Mouse (Mus musculus): ENCODE results near the gene Kcnq1. TPM values are rescaled to one million over a fixed set of nuclear protein-coding genes. Genes with fewer than 3 reads are reported as not detected.

Gene Kcnq1
- total RNA-seq, 2 experiments from 2014 or later = not detected

DNA sequence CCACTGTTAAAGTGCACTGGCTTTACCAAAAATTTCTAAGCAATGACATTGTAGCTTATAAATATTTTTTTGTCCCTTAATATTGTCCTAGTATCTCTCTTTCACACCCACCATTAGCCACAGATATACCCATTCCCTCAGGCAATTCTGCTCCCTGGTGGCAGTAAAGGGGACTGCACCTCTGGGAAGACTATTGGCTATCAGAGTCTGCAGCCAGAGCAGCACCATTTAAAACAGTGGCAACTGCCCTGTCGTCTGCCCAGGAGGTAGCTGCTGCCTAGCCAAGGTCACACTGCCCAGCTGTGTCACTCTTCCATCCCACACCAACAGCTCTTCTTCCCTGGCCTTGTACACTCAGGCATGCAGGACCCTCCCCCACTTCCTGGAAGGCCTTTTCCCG, 19.8 kb upstream of the Kcnq1 start:
- ATAC-seq (replicated peaks; ENCODE audit: poor library complexity, severe bottlenecking) = peak; percentile 74

DNA sequence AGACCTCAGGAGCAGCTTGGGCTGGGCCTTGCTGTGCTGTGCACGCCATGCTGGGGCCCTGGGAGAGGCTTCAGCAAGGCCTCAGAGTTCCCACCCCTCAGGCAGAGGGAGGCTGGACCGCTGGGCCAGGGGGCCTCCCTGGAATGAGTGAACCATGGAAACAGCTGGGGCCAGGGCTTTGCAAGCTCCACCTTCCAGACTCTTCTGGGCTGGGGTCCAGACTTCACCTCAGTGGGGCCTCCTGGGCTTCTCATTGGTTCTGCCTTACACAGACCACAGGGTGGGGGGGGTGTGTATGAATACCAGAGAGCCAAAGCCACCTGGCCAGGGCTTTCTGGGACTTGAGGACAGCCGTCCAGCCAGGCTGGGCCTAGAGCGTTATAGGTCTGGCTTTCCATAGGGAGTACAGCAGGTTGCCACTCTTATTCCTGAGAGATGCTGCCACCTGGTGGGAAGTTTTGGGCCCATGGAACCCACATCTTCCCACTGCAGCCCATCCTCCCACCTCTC, 19.0 kb upstream of the Kcnq1 start:
- no peak for ATAC-seq (replicated peaks; ENCODE audit: poor library complexity, severe bottlenecking)

DNA sequence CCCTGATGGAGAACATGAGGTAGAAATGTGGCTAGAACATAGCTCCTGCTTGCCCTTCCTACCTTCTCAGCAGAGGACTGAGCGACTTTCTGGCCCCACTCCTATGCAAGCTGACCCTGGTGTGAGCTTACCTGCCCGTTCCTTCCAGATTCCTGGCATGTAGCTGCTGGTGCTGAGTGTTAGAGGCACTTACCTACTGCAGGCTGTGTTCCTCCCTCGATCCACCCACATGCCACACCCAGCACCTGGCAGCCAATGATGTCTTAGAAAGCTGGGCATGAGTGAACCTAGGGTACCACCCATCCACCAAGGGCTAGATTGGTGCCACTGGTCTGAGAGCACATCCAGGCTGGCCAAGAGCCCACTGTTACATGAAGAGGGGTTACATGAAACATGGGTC, 12.3 kb upstream of the Kcnq1 start:
- ATAC-seq (replicated peaks; ENCODE audit: poor library complexity, severe bottlenecking) = no peak

DNA sequence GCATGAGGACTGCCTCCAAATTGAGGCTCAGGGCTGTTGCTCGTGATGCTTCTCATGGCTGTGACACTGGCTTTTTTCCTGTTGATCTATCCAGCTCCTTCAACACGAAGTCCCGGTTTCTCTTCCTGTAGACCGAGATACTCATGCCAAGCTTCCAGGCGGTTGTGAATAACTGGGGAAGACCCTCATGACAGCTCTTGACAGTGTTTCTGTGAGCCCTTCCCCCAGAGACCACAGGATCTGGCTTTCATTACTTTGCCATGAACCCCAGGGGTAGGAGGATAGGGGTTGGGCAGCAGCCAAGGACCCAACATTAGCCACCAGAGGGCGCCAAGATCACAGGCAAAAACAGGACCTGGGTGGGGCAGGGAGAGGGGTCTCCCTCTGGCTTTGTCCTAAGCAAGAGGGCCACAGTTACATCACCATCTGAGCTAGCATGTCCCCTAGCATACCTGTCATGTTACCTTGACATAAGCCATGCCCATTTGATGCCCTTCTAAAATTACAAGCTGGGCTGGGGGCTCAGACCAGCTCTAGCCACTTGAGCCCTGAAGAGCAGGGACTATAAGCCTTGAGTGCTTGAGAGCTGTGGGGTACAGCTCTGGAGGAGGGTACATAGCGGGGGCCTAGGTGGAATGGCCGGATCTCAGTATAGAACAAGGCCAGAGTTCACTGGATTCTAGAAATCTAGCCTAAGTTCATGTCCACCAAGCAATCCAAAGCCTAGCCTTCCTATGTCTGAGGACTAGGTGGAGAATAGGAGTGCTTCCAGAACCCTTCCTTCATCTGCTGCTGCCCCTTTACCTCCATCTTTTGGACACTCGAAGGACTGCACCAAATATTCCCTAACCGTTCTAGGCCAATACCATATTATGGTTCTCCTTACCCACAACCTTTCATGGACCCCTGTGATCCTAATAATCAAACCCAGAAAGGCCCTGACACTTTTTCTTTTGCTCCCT, 11.3 kb upstream of the Kcnq1 start, which contains the start of gene Trpm5:
Gene Trpm5, minus strand, starts transcription at position 51 of the 962 bp plus-strand sequence.
- ATAC-seq (replicated peaks; ENCODE audit: poor library complexity, severe bottlenecking) = peak; percentile 57; the same call in 1 of the 2 replicates

DNA sequence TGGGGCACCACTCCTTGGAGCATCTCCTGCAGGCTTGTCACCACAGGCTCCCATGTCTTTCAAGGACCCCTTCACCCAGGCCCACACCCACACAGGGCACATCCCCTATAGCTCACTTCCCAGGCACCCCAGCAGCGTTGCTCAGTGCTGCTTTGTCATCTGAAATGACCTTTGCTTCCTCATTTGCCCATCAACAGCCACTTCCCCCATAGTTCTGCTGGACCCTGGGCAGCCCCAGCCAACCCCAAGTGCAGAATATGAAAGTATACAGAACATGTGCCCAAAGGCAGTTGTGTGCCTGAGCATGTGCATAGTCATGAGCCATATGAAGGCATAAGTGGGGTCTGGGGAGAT, 10.6 kb upstream of the Kcnq1 start:
- ATAC-seq (replicated peaks; ENCODE audit: poor library complexity, severe bottlenecking) = peak; percentile 73

DNA sequence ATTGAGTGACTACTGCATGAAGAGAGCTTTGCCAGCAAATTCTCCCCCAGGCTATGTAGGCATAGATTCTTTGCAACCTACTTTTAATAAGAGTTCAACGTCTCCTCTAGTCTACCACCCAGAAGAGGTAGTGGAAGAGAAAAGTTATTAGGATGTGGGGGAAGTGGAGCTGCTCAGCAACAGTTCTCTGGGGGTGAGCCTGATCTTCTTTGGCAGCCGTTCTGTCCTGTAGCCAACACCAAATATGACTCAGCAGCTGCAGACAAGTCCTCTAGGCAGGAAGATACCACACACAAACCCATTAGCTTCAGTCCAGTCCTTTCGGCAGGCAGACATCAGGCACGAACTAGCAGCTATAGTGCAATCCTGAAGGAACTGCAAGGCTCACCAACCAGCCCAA, 5.4 kb upstream of the Kcnq1 start:
- no peak for ATAC-seq (replicated peaks; ENCODE audit: poor library complexity, severe bottlenecking)

DNA sequence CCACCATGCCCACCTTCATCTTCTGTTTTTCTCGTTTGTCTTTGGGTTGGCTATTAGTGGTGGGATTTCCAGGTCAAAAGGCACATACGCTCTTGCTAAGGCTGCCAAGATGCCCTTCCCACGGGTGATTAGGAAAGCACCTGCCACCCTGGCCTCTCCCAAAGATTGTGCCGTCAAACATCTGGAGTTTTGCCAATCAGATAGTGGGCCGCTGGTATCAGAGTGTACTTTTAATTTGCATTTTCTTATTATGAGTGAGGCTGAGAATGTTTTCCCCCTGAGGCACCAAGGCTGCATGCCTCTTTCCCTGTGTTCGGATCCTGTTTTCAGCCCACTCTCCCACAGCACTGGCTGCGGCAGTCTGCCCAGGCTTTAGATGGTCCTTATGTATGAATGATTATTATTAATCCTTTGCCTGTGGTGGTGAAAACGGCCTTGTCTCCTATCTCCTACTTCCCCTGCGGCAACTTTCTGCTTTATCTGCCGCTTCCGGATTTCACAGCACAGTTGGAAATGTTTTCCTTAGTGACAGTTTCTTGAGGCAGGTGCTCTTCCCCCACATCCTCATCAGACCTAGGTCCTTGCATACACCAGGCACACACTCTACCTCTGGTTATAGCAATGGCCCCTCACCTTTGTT, 784 bp upstream of the Kcnq1 start:
- no peak for ATAC-seq (replicated peaks; ENCODE audit: poor library complexity, severe bottlenecking)

DNA sequence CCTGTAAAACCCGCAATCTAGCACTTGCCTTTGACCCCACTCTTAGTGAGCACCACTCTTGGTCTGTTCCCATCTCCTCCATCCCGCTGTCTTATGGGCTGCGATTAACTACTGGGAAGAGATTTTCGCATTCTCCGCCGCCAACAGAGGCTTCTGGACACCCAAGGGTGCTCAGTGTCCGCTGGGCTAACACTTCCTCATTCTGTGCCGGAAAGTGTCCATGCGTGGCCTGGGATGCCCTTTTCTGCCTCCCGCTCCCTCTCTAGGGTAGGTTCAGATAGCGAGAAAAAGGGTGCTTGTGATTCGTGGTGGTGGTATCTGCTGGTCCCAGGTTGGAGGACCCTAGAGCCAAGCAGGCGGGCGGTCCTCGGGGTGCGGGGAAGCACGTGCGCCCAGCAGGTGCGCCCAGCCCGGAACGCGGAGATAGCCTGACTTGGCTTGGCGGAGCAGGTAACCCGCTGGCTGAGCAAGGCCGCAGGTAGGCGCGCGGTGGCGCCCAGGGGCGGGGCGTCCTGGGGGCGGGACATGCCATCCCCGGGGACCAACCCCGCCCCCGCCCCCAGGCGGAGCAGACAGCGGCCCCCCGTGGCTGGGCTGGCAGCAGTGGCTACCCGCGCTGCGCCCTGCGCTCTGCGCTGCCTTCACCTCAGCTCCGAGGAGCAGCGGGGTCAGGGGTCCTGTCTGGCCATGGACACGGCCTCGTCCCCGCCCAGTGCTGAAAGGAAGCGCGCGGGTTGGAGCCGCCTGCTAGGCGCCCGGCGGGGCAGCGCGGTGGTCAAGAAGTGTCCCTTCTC, 707 bp downstream of the Kcnq1 start:
- ATAC-seq (replicated peaks; ENCODE audit: poor library complexity, severe bottlenecking) = peak; percentile 63

DNA sequence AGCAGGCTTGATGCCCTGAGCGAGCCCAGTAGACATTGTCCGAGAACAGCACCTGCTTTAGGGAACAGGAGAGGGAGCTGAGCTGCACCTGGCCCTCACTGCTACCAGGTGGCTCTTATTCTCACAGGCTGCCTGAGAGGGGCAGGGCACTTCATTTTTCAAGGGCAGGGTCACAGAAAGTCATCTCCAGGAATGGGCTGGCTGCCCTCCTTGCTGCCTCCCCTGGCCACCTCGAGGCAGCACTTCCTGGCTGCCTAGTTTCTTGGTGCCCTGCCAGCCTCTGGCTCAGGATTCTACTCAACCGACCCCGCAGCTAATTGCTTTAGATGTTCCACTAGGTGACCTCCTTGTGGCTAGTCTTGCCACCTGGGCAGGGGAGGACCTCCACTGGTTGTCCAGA, 2.0 kb downstream of the Kcnq1 start:
- no peak for ATAC-seq (replicated peaks; ENCODE audit: poor library complexity, severe bottlenecking)

DNA sequence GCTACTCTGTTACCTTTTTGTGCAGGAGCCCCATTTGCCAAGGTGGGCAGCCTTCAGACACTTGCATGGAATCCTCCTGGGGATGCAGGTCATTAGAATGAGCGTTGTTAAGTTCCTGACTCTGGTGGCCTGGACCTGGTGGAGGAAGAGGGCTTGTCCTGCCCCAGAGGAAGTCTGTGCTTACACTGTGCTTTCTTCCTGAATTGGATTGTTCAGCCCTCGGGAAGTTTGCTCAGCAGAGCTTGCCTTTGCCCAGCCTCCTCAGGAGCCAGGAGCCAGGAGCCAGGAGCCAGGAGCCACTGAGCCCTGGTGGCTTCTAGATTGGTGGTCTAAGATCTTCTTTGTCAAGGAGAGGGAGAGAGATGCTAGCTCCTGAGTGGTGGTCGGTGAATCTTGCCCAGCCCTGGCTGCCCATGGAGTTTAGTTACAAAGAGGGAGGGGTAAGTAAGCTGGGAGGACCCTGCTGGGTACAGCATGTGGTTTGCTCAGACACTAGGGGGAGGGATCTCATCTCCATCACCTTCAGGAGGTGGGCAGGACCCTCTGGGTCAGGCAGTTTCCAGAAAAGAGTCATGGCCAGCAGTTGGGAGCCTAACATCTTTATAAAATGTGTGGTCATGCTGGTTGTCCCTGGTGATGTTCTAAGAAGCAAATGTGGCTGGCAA, 3.0 kb downstream of the Kcnq1 start:
- no peak for ATAC-seq (replicated peaks; ENCODE audit: poor library complexity, severe bottlenecking)

DNA sequence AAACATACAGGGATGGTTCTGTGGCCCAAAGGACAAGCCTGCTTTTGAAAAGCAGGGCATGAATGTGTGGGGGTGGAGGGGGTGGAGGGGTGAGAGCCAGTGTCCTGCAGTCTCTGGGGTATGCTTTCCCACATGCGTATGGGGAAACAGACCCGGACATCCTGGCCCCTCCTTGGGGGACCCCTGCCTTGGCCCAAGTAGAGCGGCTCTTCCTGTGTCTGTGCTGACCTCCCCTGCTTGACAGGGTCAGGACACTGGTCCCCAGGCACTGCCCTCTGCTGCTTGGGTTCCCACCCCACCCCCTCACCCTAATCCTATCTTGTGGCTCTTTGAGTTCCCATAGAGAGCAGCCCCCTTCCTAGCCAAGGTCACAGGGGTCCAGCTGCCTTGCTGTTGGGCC, 3.5 kb downstream of the Kcnq1 start:
- ATAC-seq (replicated peaks; ENCODE audit: poor library complexity, severe bottlenecking) = no peak

DNA sequence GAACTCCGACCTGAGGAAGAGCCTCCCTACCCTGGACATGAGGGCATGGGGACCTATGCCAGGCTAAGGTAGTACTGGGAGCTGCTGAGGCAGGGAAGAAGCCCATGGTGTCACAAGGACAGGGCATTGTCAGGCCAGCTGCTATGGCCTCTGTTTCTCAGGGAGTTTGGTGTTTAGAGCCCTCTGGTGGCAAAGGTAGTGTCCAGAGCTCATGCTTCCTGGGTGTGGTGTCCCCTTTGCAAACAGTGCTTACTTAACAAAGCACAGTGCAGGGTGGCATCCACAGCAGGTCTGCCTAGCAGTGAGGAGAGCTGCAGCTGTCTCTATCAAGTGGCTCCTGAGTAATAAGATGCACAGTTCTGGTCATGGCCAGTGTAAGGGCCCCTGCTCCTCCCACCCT, 4.6 kb downstream of the Kcnq1 start:
- no peak for ATAC-seq (replicated peaks; ENCODE audit: poor library complexity, severe bottlenecking)

DNA sequence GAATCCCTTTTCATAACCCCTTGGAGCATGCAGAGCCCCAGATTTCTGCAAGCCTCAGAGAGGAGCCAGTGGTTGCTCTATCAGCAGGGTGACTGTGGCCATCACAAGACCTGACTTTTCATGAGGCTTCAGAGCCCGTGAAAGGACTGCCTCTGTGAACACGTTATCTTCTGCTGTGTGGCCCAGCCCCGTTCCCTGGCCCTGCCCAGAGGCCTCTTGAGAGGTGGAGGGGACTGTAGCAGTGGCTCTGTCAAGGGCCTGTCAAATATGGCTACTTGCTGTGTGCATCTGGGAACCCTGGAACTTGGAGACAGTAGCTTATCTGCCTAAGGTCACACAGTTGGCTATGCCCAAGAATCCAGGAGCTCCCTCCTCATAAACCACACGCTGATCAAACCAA, 5.6 kb downstream of the Kcnq1 start:
- ATAC-seq (replicated peaks; ENCODE audit: poor library complexity, severe bottlenecking) = no peak

DNA sequence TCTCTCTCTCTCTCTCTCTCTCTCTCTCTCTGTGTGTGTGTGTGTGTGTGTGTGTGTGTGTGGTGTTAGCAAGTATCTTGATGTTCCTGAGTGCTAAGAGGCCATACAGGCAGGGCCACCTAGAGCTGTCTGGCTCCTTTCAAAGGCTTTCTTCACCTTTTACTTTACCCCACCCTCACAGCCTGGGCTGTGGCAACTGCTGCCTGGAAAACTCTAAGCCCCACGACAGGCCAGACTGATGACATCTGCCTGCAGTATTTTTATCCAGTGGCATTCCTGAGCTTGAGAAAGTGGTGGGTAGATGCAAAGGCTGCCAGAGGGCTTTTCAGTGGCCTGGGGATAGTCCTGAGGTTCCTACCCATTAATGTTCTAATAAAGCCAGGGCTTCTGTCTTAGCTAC, 6.2 kb downstream of the Kcnq1 start:
- ATAC-seq (replicated peaks; ENCODE audit: poor library complexity, severe bottlenecking) = no peak

DNA sequence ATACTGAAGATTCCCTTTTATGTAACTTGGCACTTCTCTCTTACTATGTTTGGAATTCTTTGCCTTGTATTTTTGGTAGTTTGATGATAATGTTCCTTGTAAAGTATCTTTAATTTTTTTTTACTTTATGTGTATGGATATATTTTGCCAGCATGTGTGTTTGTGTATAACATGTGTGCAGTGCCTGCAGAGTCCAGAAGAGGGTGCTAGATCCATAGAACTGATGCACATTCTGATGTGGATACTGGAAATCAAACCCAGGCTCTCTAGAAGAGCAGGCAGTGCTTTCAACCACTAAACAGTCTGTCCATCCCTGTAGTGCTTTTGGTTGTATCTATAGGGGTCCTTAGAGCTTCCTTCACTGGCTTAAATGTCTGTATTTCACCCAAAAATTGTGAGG, 8.6 kb downstream of the Kcnq1 start:
- ATAC-seq (replicated peaks; ENCODE audit: poor library complexity, severe bottlenecking) = no peak

DNA sequence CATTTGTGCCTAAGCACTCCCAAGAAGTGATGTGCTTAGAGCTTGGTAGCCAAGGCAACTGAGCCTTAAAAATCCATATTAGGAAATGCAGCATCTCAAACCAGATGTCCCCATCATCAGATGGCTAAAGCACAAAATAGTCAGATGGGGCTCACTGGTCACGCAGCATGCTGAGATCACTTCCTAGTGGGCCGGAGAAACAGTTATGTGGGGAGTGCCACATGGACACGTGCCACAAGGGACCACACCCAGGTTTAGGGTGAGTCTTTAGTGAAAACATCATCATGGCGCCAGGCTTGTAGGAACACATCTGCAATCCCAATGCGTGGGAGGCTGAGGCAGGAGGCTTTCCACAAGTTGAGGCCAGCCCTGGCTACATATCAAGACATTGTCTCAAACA, 10.4 kb downstream of the Kcnq1 start:
- no peak for ATAC-seq (replicated peaks; ENCODE audit: poor library complexity, severe bottlenecking)

DNA sequence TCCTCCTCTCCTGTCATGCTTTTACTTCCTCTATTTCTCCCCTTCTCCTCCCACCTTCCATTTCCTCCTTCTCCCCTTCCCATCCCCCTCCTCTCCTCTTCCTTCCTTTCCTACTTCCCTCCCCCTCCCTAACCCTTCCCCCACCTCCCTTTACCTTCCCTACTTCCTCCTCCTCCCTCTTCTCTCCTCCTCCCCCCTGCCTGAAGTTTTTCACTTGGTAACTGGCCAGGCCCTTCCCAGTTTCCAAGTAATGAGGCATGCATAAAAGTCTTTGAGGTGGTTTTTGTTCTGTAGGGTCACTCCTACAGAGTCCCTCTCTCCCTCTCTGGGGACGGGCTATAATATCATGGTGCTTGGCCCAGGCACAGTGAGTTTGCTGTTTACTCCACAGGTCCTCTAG, 13.2 kb downstream of the Kcnq1 start:
- ATAC-seq (replicated peaks; ENCODE audit: poor library complexity, severe bottlenecking) = peak; percentile 78

DNA sequence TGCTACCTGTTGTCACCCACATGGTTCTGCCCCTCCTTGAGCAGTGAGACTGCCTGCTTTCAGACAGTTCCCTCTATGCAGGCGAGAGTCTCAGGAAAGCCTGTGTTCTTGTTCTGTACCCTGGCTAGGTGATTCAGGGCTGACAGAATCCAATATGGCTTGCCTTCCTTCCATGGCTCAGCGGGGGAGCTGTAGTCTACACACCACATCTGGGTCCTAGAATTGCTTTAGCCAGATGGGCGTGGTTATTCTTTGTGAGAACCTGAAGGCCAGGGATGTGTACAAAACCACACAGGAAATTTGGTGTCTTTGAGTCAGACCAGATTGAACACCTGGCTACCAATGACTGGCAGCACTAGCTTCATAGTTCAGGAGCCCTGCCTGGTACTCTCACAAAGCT, 13.7 kb downstream of the Kcnq1 start:
- peak; percentile 17; the same call in 1 of the 2 replicates for ATAC-seq (replicated peaks; ENCODE audit: poor library complexity, severe bottlenecking)

DNA sequence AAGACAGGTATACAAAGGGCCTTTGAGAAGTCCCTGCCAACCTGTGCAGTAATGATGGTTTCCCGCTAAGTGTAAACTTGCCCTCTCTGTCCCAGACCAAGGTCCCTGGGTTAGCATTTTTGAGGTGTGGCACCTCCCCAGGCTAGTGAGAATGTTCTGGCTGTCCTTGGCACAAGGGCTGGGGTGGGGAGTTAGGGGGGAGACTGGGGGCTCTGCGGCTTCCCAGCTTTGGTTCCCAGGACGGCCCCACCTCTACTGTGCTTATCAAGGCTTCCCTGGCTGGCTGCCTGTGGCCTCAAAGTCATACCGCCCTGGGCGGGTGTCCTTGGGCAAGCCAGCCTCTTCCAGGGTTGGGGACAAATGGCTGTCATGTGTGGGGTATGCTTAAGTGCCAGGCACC, 16.0 kb downstream of the Kcnq1 start:
- ATAC-seq (replicated peaks; ENCODE audit: poor library complexity, severe bottlenecking) = no peak
